8 mouse cellular contexts compared by ENCODE assay signal in the genomic region with DNA sequence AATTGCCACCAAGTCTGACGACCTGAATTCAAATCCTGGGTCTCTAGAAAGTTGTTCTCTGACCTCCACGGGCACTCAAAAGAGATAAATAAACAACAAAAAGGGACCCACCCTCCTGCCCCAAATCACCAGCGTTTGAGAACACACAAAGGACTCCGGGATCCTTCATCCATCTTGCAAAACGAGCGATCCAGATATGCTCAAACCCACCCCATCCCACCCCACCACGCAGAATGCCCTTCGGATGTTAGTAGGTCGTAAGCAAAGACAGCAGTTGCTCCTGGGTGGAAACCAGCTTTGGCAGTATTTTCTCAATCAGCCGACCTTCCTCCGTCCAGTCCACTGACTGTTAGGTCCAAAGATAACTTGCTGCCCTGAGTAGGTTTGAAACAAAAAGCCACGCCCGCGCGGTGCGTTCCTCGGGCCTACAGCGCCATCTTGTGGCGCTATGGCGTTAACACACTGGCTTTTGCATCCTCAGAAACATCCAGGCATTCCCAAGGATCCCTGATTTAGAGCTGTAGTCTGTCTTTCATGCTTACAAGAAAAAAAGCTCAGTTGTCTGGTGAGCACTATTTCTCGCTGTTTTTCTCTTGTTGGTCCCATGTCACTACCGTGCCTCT. TPM values are rescaled to one million over a fixed set of nuclear protein-coding genes. Genes with fewer than 3 reads are reported as not detected.
A peak's percentile ranks its signal among the peaks of the same experiment; 100 is the strongest.
DNase-seq lines count a peak whose midpoint lies in the region; ATAC-seq lines count a peak whose summit lies in the region.

No protein-coding gene starts in this region.

- DNase-seq in CD4-positive, CD25-positive, alpha-beta regulatory T cell, adult 2 months (ENCODE audit: low read depth, low spot score) = peak; percentile 8
- peak; percentile 54 to 74 for DNase-seq in cerebellum, postnatal 4 days (ENCODE audit: low spot score in 2 of 2)
- DNase-seq in gastrocnemius, adult 8-10 months (ENCODE audit: low spot score in 2 of 2) = peak; percentile 17 to 53
- peak; percentile 83 for DNase-seq in hindlimb bud, embryonic 11.5 days (ENCODE audit: extremely low spot score, low read depth, low spot score)
- DNase-seq in left cerebral cortex, adult 18-20 months (ENCODE audit: low spot score in 2 of 2) = peak; percentile 53 to 66
- DNase-seq in lung, postnatal 4 days = peak; percentile 61 to 73
- peak; percentile 16 to 27 for DNase-seq in right cerebral cortex, postnatal 36 days (ENCODE audit: low spot score in 2 of 2)

- no peak for ATAC-seq in CD4-positive, CD25-positive, alpha-beta regulatory T cell, adult 4 months

RNA-seq across cellular contexts. Expression of a gene that starts 25.6 kb away (rescaled TPM):
- polyA plus RNA-seq in CD4-positive, CD25-positive, alpha-beta regulatory T cell, adult 4 months (2017; shearing (Covaris generic)) = not detected
- total RNA-seq in gastrocnemius, adult 8-10 months (2022) = not detected
- not detected for total RNA-seq in left cerebral cortex, adult 18-20 months (2021)

RNA-seq across cellular contexts. Expression of a gene that starts 36.5 kb away (rescaled TPM):
- not detected for polyA plus RNA-seq in CD4-positive, CD25-positive, alpha-beta regulatory T cell, adult 4 months (2017; shearing (Covaris generic))
- 1 to 10 TPM; 5.6 to 5.9 (median 5.6) TPM for total RNA-seq in gastrocnemius, adult 8-10 months (2022)
- total RNA-seq in left cerebral cortex, adult 18-20 months (2021) = 1 to 10 TPM; 1.6 TPM

Comparison
In these comparisons a context has a peak if more than half of its experiments do, and no peak if none do; other contexts are left out.
1. DNase-seq: peak in every context shown above with its lines; median percentile 83 in hindlimb bud, embryonic 11.5 days; 67 in lung, postnatal 4 days; 64 in cerebellum, postnatal 4 days; 60 in left cerebral cortex, adult 18-20 months; 35 in gastrocnemius, adult 8-10 months; 22 in right cerebral cortex, postnatal 36 days; 8 in CD4-positive, CD25-positive, alpha-beta regulatory T cell, adult 2 months.